Mouse (Mus musculus): ENCODE results near the gene Epor. TPM values are rescaled to one million over a fixed set of nuclear protein-coding genes. Genes with fewer than 3 reads are reported as not detected.

Gene Epor
- polyA plus RNA-seq, 1 experiment from 2014 or later = 11.8 TPM

GRCm38 (mm10) chr9:21948146-21948545 is 15.2 kb downstream of the Epor start:
- no peak overlapping the region for H3K4me2 ChIP-seq (ENCODE audit: low read depth, low read length)
- ATAC-seq (ENCODE audit: insufficient read depth, low FRiP score) = no peak
- H3K27me3 ChIP-seq (ENCODE audit: control insufficient read depth, insufficient read depth, low read length) = no peaks in the 10 kb centered on the region; the same call in 1 of the 2 replicates
- no peaks in the 10 kb centered on the region for H3K36me3 ChIP-seq (ENCODE audit: control insufficient read depth, insufficient read depth, low read length)
- 53% methylated on average over 8 of the region's 8 CpGs for WGBS
- H3K9ac ChIP-seq (ENCODE audit: low read length) = no peak overlapping the region
- H3K27ac ChIP-seq (ENCODE audit: low read length) = no peak overlapping the region
- no peak overlapping the region for H3K4me3 ChIP-seq (replicated peaks; ENCODE audit: low read length)
- H3K4me1 ChIP-seq (ENCODE audit: control insufficient read depth, insufficient read depth, low read length) = 0 out of 2 replicates have a peak, but pooled peaks cover 10% of the 10 kb centered on the region
- H3K9me3 ChIP-seq (replicated peaks; ENCODE audit: control insufficient read depth, low read length) = no peaks in the 10 kb centered on the region

DNA sequence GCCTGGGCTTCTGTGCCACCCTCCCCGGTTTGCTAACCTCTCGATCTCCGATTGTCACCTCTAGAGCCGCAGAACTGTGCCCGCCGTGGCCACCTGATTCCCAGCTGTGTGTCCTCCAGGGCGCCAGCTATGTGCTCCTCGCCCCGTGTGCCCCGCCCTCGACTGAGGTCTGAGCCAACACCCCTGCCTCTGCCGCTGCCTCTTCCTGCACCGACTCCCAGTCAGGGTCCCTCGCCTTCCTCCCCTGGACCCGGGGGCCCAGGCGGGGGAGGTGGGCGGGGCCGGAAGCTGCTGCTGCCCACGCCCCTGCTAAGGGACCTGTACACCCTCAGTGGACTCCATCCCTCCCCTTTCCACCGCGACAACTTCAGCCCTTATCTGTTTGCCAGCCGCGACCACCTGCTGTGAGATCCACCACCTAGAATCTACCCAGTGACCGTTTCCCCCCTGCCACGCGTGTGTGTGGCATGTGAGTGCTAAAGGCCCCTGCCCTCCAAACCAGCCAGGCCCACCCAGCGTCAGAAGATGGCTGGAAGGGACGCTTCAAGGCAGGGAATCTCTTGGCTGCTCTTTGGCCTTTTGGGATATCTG is 15.7 kb downstream of the Epor start:
- Histone ChIP-seq H3K27ac (ENCODE audit: low read length) (no peak overlapping the region), H3K4me3 (replicated peaks; ENCODE audit: low read length) (no peak overlapping the region), H3K4me2 (ENCODE audit: low read depth, low read length) (0 out of 2 replicates have a peak overlapping the region, but pooled peaks have one; percentile 29), H3K4me1 (ENCODE audit: control insufficient read depth, insufficient read depth, low read length) (0 out of 2 replicates have a peak, but pooled peaks cover 10% of the 10 kb centered on the region), H3K9ac (ENCODE audit: low read length) (no peak overlapping the region), H3K9me3 (replicated peaks; ENCODE audit: control insufficient read depth, low read length) (no peaks in the 10 kb centered on the region), H3K36me3 (ENCODE audit: control insufficient read depth, insufficient read depth, low read length) (no peaks in the 10 kb centered on the region), H3K27me3 (ENCODE audit: control insufficient read depth, insufficient read depth, low read length) (no peaks in the 10 kb centered on the region; the same call in 1 of the 2 replicates)
- ATAC-seq (ENCODE audit: insufficient read depth, low FRiP score) = no peak
- WGBS = 8% methylated on average over 28 of the region's 28 CpGs

DNA sequence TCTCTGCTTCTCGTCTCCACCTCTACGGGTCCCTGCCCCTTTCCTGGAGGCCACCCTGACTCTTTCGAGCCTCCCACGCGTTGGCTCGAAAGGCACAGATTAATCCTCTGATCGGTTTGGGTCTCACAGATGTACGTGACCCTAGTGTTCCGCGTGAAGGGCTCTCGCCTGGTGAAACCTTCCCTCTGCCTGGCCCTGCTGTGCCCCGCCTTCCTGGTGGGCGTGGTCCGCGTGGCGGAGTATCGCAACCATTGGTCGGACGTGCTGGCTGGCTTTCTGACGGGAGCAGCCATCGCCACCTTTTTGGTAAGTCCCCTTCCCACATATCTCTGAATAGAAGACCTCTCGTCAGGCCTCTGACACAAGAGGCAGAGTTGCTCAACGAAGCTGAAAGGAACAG is 19.0 kb downstream of the Epor start:
- whole genome bisulfite sequencing = 15% methylated on average over 23 of the region's 23 CpGs
- no peaks in the 10 kb centered on the region; the same call in 1 of the 2 replicates for H3K27me3 ChIP-seq (ENCODE audit: control insufficient read depth, insufficient read depth, low read length)
- no peak overlapping the region for H3K27ac ChIP-seq (ENCODE audit: low read length)
- no peaks in the 10 kb centered on the region for H3K9me3 ChIP-seq (replicated peaks; ENCODE audit: control insufficient read depth, low read length)
- no peak for ATAC-seq (ENCODE audit: insufficient read depth, low FRiP score)
- 0 out of 2 replicates have a peak, but pooled peaks cover 10% of the 10 kb centered on the region for H3K4me1 ChIP-seq (ENCODE audit: control insufficient read depth, insufficient read depth, low read length)
- 0 out of 2 replicates have a peak overlapping the region, but pooled peaks have one; percentile 23 for H3K4me2 ChIP-seq (ENCODE audit: low read depth, low read length)
- no peaks in the 10 kb centered on the region for H3K36me3 ChIP-seq (ENCODE audit: control insufficient read depth, insufficient read depth, low read length)
- no peak overlapping the region for H3K4me3 ChIP-seq (replicated peaks; ENCODE audit: low read length)
- H3K9ac ChIP-seq (ENCODE audit: low read length) = no peak overlapping the region

DNA sequence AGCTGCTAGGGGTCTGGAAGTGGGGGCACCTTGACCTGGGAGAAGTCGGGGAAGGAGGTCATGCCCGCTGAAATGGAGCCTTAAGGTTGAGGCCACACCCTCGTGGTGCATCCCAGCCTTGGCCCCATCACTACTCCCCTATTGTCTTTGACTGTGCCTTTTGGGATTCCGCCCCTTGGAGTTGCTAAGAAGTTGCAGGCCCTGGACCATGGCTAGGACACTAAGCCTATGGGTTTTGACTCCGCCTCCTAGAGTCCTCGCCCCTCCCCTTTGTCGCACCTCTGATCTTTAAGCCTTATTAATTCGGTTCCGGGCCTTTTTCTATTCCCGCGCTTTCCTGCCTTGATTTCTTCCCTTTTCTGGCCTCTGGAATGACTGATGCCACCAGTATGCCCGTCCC is 19.7 kb downstream of the Epor start:
- 42% methylated on average over 12 of the region's 12 CpGs for WGBS
- no peak overlapping the region for H3K4me3 ChIP-seq (replicated peaks; ENCODE audit: low read length)

DNA sequence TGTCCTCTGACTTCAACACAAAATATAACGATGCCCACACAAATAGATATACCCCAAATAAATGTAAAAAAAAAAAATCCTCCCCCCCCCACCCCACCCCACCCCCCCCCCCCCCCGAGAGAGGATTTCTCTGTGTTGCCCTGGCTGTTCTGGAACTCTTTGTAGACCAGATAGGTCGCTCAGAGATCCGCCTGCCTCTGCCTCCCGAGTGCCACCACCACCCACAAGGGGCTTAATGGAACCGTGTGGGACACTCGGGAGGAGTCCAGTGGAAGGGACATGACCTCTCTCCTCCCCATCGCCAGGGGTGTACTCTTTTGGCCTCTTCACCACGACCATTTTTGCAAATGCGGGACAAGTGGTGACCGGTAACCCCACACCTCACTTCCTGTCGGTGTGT is 20.3 kb downstream of the Epor start:
- H3K36me3 ChIP-seq (ENCODE audit: control insufficient read depth, insufficient read depth, low read length) = no peaks in the 10 kb centered on the region
- H3K9me3 ChIP-seq (replicated peaks; ENCODE audit: control insufficient read depth, low read length) = no peaks in the 10 kb centered on the region
- H3K27ac ChIP-seq (ENCODE audit: low read length) = no peak overlapping the region
- H3K9ac ChIP-seq (ENCODE audit: low read length) = no peak overlapping the region
- WGBS = 67% methylated on average over 12 of the region's 12 CpGs
- H3K27me3 ChIP-seq (ENCODE audit: control insufficient read depth, insufficient read depth, low read length) = no peaks in the 10 kb centered on the region; the same call in 1 of the 2 replicates
- no peak for ATAC-seq (ENCODE audit: insufficient read depth, low FRiP score)
- 0 out of 2 replicates have a peak, but pooled peaks cover 13% of the 10 kb centered on the region for H3K4me1 ChIP-seq (ENCODE audit: control insufficient read depth, insufficient read depth, low read length)
- no peak overlapping the region for H3K4me3 ChIP-seq (replicated peaks; ENCODE audit: low read length)
- no peak overlapping the region for H3K4me2 ChIP-seq (ENCODE audit: low read depth, low read length)

More for the DNA sequence above, 19.7 kb downstream of the Epor start:
- no peak overlapping the region for H3K27ac ChIP-seq (ENCODE audit: low read length)
- H3K9ac ChIP-seq (ENCODE audit: low read length) = no peak overlapping the region
- no peaks in the 10 kb centered on the region; the same call in 1 of the 2 replicates for H3K27me3 ChIP-seq (ENCODE audit: control insufficient read depth, insufficient read depth, low read length)
- H3K9me3 ChIP-seq (replicated peaks; ENCODE audit: control insufficient read depth, low read length) = no peaks in the 10 kb centered on the region
- no peak overlapping the region for H3K4me2 ChIP-seq (ENCODE audit: low read depth, low read length)
- no peak for ATAC-seq (ENCODE audit: insufficient read depth, low FRiP score)
- no peaks in the 10 kb centered on the region for H3K36me3 ChIP-seq (ENCODE audit: control insufficient read depth, insufficient read depth, low read length)
- H3K4me1 ChIP-seq (ENCODE audit: control insufficient read depth, insufficient read depth, low read length) = 0 out of 2 replicates have a peak, but pooled peaks cover 10% of the 10 kb centered on the region

- H3K27ac ChIP-seq (ENCODE audit: low read length) = no peak overlapping the region
- no peak overlapping the region for H3K9ac ChIP-seq (ENCODE audit: low read length)
- ATAC-seq (ENCODE audit: insufficient read depth, low FRiP score) = no peak
- 0 out of 2 replicates have a peak, but pooled peaks cover 6% of the 10 kb centered on the region for H3K4me1 ChIP-seq (ENCODE audit: control insufficient read depth, insufficient read depth, low read length)
- no peaks in the 10 kb centered on the region for H3K27me3 ChIP-seq (ENCODE audit: control insufficient read depth, insufficient read depth, low read length)
- H3K4me3 ChIP-seq (replicated peaks; ENCODE audit: low read length) = no peak overlapping the region
- H3K36me3 ChIP-seq (ENCODE audit: control insufficient read depth, insufficient read depth, low read length) = no peaks in the 10 kb centered on the region
- no peaks in the 10 kb centered on the region for H3K9me3 ChIP-seq (replicated peaks; ENCODE audit: control insufficient read depth, low read length)
- 74% methylated on average over 4 of the region's 4 CpGs for WGBS
- no peak overlapping the region for H3K4me2 ChIP-seq (ENCODE audit: low read depth, low read length)
Measured at GRCm38 (mm10) chr9:21938234-21938855, 25.0 kb downstream of the Epor start.

GRCm38 (mm10) chr9:21937711-21938175 is 25.6 kb downstream of the Epor start:
- H3K27me3 ChIP-seq (ENCODE audit: control insufficient read depth, insufficient read depth, low read length) = no peaks in the 10 kb centered on the region
- H3K4me3 ChIP-seq (replicated peaks; ENCODE audit: low read length) = peak overlapping the region; percentile 62; the same call in 1 of the 2 replicates
- ATAC-seq (ENCODE audit: insufficient read depth, low FRiP score) = no peak
- H3K9ac ChIP-seq (ENCODE audit: low read length) = no peak overlapping the region
- H3K27ac ChIP-seq (ENCODE audit: low read length) = no peak overlapping the region
- H3K4me1 ChIP-seq (ENCODE audit: control insufficient read depth, insufficient read depth, low read length) = 0 out of 2 replicates have a peak, but pooled peaks cover 6% of the 10 kb centered on the region
- H3K9me3 ChIP-seq (replicated peaks; ENCODE audit: control insufficient read depth, low read length) = no peaks in the 10 kb centered on the region
- no peaks in the 10 kb centered on the region for H3K36me3 ChIP-seq (ENCODE audit: control insufficient read depth, insufficient read depth, low read length)
- H3K4me2 ChIP-seq (ENCODE audit: low read depth, low read length) = peak overlapping the region; percentile 75
- 71% methylated on average over 4 of the region's 4 CpGs for WGBS

DNA sequence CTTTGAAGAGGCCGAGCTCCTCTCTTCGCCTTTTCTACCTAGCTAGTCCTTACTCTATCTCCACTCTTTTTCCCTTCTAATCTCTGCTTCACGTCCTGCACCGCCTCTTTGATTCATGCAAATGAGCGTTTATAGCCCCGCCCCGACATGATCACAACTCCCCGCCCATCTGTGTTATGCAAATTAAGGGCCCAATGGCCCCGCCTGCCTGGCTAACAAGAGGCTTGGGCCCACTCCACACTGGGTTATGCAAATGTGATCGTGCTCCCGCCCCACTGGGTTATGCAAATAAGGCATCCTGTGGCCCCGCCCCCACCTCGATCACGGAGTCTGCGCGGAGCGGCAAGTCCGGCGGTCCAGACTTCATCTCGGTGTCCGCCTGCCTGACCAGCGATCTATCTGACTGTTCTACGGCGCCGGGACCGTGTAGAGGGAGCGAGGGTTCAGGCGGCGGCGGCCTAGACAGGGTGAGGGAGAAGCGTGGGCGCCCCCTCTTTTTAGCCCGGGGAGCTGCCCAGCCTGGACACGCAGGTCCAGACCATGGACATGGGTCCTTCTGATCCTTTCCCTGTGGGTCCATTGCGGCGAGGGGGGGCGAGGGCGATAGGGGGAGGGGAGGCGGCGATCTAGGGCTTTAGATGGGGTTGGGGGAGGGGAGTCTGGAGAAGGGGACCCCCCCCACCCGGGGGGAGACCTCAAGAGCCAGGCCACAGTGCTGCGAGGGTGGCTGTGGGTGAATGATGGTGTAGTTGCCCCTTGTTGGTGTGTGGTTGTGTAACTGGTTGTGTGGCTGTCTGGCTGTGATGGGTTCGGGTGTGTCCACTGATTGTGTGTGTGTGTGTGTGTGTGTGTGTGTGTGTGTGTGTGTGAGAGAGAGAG is 26.4 kb downstream of the Epor start, which contains the start of gene Plppr2:
Gene Plppr2 (plus strand): TSS at position 342 of the 879 bp plus-strand sequence.
- Histone ChIP-seq H3K36me3 (ENCODE audit: control insufficient read depth, insufficient read depth, low read length) (no peaks in the 10 kb centered on the region), H3K9me3 (replicated peaks; ENCODE audit: control insufficient read depth, low read length) (no peaks in the 10 kb centered on the region), H3K4me3 (replicated peaks; ENCODE audit: low read length) (peak within 1 kb of the TSS; percentile 62), H3K4me2 (ENCODE audit: low read depth, low read length) (peak within 1 kb of the TSS; percentile 75), H3K9ac (ENCODE audit: low read length) (peak within 1 kb of the TSS; percentile 75), H3K27ac (ENCODE audit: low read length) (0 out of 2 replicates have a peak within 1 kb of the TSS, but pooled peaks have one; percentile 35), H3K27me3 (ENCODE audit: control insufficient read depth, insufficient read depth, low read length) (no peaks in the 10 kb centered on the region), H3K4me1 (ENCODE audit: control insufficient read depth, insufficient read depth, low read length) (0 out of 2 replicates have a peak, but pooled peaks cover 6% of the 10 kb centered on the region)
- WGBS = 2% methylated on average over 42 of the region's 43 CpGs
- peak; percentile 97 for ATAC-seq (ENCODE audit: insufficient read depth, low FRiP score)

All from stomach, embryonic 16.5 days (tissue).